In genomic region chr5:75731236-75731635, GRCm38 (mm10) we compare ENCODE assay signal across 22 mouse cellular contexts.
DNase-seq lines count a peak whose midpoint lies in the region; ATAC-seq and TF ChIP-seq lines count a peak whose summit lies in the region.
"Had no signal": no experiment of that assay in that cellular context is flagged by ENCODE, and none has a peak within 500 bp of the region (broad histone marks: within the 10 kb centered on the region; RNA-seq: fewer than 3 reads in every experiment).

No protein-coding gene starts in this region.

- no peaks in the 10 kb centered on the region for H3K9me3 ChIP-seq in heart, postnatal 0 days (replicated peaks; ENCODE audit: control insufficient read depth, low read length)
- H3K9me3 ChIP-seq: forebrain, embryonic 13.5 days had no signal

- no peak overlapping the region for H3K9ac ChIP-seq in heart, postnatal 0 days (replicated peaks; ENCODE audit: low read depth, low read length)
- H3K9ac ChIP-seq: forebrain, embryonic 13.5 days; forebrain, postnatal 0 days; heart, embryonic 13.5 days; hindbrain, embryonic 14.5 days had no signal

- no peak overlapping the region for H3K4me3 ChIP-seq in heart, postnatal 0 days (ENCODE audit: low read depth, low read length)
- H3K4me3 ChIP-seq in cerebellum, adult 2 months (replicated peaks; ENCODE audit: insufficient read depth, low read depth, low read length): no peak overlapping the region
- H3K4me3 ChIP-seq: embryonic facial prominence, embryonic 10.5 days; forebrain, embryonic 13.5 days; heart, embryonic 13.5 days; hindbrain, embryonic 10.5 days had no signal

- H3K36me3 ChIP-seq in heart, postnatal 0 days (replicated peaks; ENCODE audit: control insufficient read depth, insufficient read depth, low read length): no peaks in the 10 kb centered on the region
- H3K36me3 ChIP-seq: embryonic facial prominence, embryonic 10.5 days; hindbrain, embryonic 10.5 days had no signal

- ATAC-seq in heart, postnatal 0 days (ENCODE audit: insufficient read depth, low read depth): no peak
- peak; percentile 19; the same call in 1 of the 2 replicates for ATAC-seq in common myeloid progenitor, adult 5-6 weeks (replicated peaks; ENCODE audit: low read depth, poor library complexity, severe bottlenecking)
- ATAC-seq in megakaryocyte progenitor cell, adult 5-6 weeks (replicated peaks; ENCODE audit: poor library complexity): peak; percentile 14
- ATAC-seq: activated CD4-positive, CD25-positive, alpha-beta regulatory T cell, adult 4 months; forebrain, embryonic 13.5 days; forebrain, postnatal 0 days; Patski had no signal

- H3K4me2 ChIP-seq in heart, postnatal 0 days (ENCODE audit: low read depth, low read length): no peak overlapping the region
- H3K4me2 ChIP-seq: forebrain, embryonic 13.5 days; heart, embryonic 13.5 days; hindbrain, embryonic 14.5 days had no signal

- TF ChIP-seq EP300 in heart, postnatal 0 days (IDR thresholded peaks at IDR 0.05; ENCODE audit: low read depth): no peak

- intact Hi-C loops in heart, postnatal 25 days (cut with DNase I): no loop called here

- WGBS in heart, postnatal 0 days: 62% methylated on average over 4 of the region's 4 CpGs
- WGBS in cerebellum, adult 2 months: 83% methylated on average over 4 of the region's 4 CpGs

- no peaks in the 10 kb centered on the region for H3K27me3 ChIP-seq in heart, postnatal 0 days (ENCODE audit: control insufficient read depth, insufficient read depth, low read length)
- no peaks in the 10 kb centered on the region; the same call in 1 of the 2 replicates for H3K27me3 ChIP-seq in cerebellum, adult 2 months (ENCODE audit: control insufficient read depth, insufficient read depth, low read length)
- H3K27me3 ChIP-seq: CH12.LX; forebrain, embryonic 13.5 days; heart, embryonic 13.5 days; Patski had no signal

- TF ChIP-seq POLR2A in cerebellum, adult 2 months (IDR thresholded peaks at IDR 0.05; ENCODE audit: borderline replicate concordance, insufficient read depth, low read length): no peak

- H3K4me1 ChIP-seq in heart, postnatal 0 days (ENCODE audit: control insufficient read depth, insufficient read depth): no peaks in the 10 kb centered on the region
- H3K4me1 ChIP-seq in cerebellum, adult 2 months (ENCODE audit: control insufficient read depth, insufficient read depth, low read length): no peaks in the 10 kb centered on the region
- H3K4me1 ChIP-seq: embryonic facial prominence, embryonic 10.5 days; forebrain, embryonic 13.5 days; hindbrain, embryonic 10.5 days had no signal

- no peak for TF ChIP-seq CTCF in heart, postnatal 0 days (IDR thresholded peaks at IDR 0.05; ENCODE audit: low read depth)
- no peak for TF ChIP-seq CTCF in cerebellum, adult 2 months (IDR thresholded peaks at IDR 0.05; ENCODE audit: borderline replicate concordance, insufficient read depth, low read depth, low read length)

- H3K27ac ChIP-seq in heart, postnatal 0 days (ENCODE audit: low read depth): peak overlapping the region; percentile 13; the same call in 1 of the 2 replicates
- no peak overlapping the region for H3K27ac ChIP-seq in cerebellum, adult 2 months (ENCODE audit: insufficient read depth, low read length)
- H3K27ac ChIP-seq: embryonic facial prominence, embryonic 10.5 days; forebrain, embryonic 13.5 days; heart, embryonic 13.5 days; hindbrain, embryonic 10.5 days; hindbrain, embryonic 14.5 days had no signal

- no peak for DNase-seq in heart, postnatal 0 days (ENCODE audit: low spot score)
- DNase-seq in heart, postnatal 25 days (ENCODE audit: low spot score): no peak
- peak; percentile 12 for DNase-seq in thymus, postnatal 0 days (ENCODE audit: low spot score)
- DNase-seq in thymus, postnatal 10 days (ENCODE audit: low spot score in 2 of 2): no peak
- no peak for DNase-seq in cerebellum, adult 2 months
- DNase-seq: adrenal gland, postnatal 14 days; cerebellum, adult 11-12 months; cerebellum, adult 9-11 months; cerebellum, postnatal 36 days; forebrain, postnatal 0 days; gastrocnemius, postnatal 14 days; heart, postnatal 14 days had no signal
